Mouse (Mus musculus) limb, embryonic 15.5 days (tissue): ENCODE measurements around the gene Cdiptos. TPM values are rescaled to one million over a fixed set of nuclear protein-coding genes. Genes with fewer than 3 reads are reported as not detected.

Source experiments
- ATAC-seq: fragments of 200-750 bp; cut with Nextera tagmentation; 2 replicates; pipeline ENCODE4 v1.8.0; 2017; ENCODE audit warnings: low read depth, moderate TSS enrichment; ENCODE audit not compliant: insufficient number of reproducible peaks, low FRiP score, low TSS enrichment
- H3K27ac ChIP-seq: fragments of 300-500 bp; sonication (generic); 2 replicates; pipeline ENCODE4 v1.5.1; 2015; ENCODE audit warnings: moderate library complexity, mild to moderate bottlenecking, inconsistent platforms
- H3K27me3 ChIP-seq: fragments of 300-500 bp; sonication (generic); 2 replicates; pipeline ENCODE4 v1.6.1; 2015; ENCODE audit warnings: inconsistent platforms
- H3K36me3 ChIP-seq: fragments of 300-500 bp; sonication (generic); 2 replicates; pipeline ENCODE4 v1.6.1; 2015; ENCODE audit warnings: inconsistent platforms
- H3K4me1 ChIP-seq: fragments of 300-500 bp; sonication (generic); 2 replicates; pipeline ENCODE4 v1.6.1; 2015; ENCODE audit warnings: inconsistent platforms
- H3K4me2 ChIP-seq: fragments of 300-500 bp; sonication (generic); 2 replicates; pipeline ENCODE4 v1.6.1; 2015; ENCODE audit warnings: mild to moderate bottlenecking, inconsistent platforms
- H3K4me3 ChIP-seq: fragments of 300-500 bp; sonication (generic); 2 replicates; pipeline ENCODE4 v1.5.1; 2015; ENCODE audit warnings: mild to moderate bottlenecking, inconsistent platforms
- H3K9ac ChIP-seq: fragments of 300-500 bp; sonication (generic); 2 replicates; pipeline ENCODE4 v1.6.1; 2015; ENCODE audit warnings: inconsistent platforms
- H3K9me3 ChIP-seq: fragments of 300-500 bp; sonication (generic); 2 replicates; pipeline ENCODE4 v1.6.1; 2016; ENCODE audit warnings: inconsistent platforms
- WGBS: fragments of 180-500 bp; shearing (Covaris S2); methylation state at CpG from one replicate; pipeline ENCODE4 v1.1.7; 2015; 5-methylcytosine and 5-hydroxymethylcytosine counted together
- polyA plus RNA-seq: library from polyadenylated mRNA; unstranded; fragments of >200 nt; fragmentation: Nextera tagmentation; extraction: Ambion mirVana; gene quantifications from 2 replicates; pipeline ENCODE4 v1.2.1, GENCODE M21; 2015

Gene Cdiptos
- polyA plus RNA-seq, 1 experiment from 2014 or later = 1.5 TPM

DNA sequence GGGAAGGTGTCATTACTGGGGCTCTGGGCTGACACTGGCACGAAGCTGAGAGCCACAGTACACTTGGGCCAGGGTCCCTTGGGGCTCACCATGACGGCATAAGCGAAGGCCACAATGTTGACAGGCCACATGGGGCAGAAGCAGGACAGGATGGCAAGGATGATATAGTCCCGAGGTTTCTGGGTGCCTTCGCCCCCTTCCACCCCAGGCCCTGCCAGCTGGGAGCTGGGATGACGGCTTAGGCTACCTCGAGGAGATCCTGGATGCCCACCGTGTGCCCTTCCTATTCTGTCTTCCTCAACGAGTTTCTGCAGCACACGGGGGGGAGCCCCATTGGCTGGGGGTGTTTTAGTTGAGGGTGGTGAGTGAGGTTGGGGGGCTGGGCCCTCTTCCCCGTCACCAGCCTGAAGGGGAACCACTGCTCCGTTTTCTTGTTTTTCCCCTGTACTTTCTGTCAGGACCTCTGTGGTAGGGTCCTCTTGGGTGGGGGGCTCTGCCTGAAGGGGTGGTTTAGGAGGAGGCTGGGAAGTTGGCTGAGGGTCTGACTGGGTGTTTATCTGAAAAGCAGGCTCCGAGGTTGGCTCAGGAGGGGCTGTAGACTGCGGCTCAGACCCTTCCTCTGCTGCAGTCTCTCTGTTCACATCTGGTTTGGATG, 43.5 kb upstream of the Cdiptos start:
- Histone ChIP-seq H3K36me3 (peaks cover 36% of the 10 kb centered on the region), H3K27ac (peak overlapping the region; percentile 89), H3K27me3 (no peaks in the 10 kb centered on the region), H3K9ac (peak overlapping the region; percentile 64), H3K9me3 (no peaks in the 10 kb centered on the region), H3K4me3 (peak overlapping the region; percentile 63), H3K4me2 (peak overlapping the region; percentile 85), H3K4me1 (peaks cover 88% of the 10 kb centered on the region)
- ATAC-seq = no peak
- WGBS = 65% methylated on average over 14 of the region's 14 CpGs

- H3K4me2 ChIP-seq = peak overlapping the region; percentile 85
- H3K27ac ChIP-seq = peak overlapping the region; percentile 97; the same call in 1 of the 2 replicates
- peak overlapping the region; percentile 20; the same call in 1 of the 2 replicates for H3K9ac ChIP-seq
- peak overlapping the region; percentile 70 for H3K4me3 ChIP-seq
- ATAC-seq = no peak
- WGBS = 84% methylated on average over 15 of the region's 15 CpGs
- H3K9me3 ChIP-seq = no peaks in the 10 kb centered on the region
- H3K36me3 ChIP-seq = peaks cover 34% of the 10 kb centered on the region
- peaks cover 85% of the 10 kb centered on the region for H3K4me1 ChIP-seq
- H3K27me3 ChIP-seq = no peaks in the 10 kb centered on the region
Observed at GRCm38 (mm10) chr7:127018416-127019305, 42.8 kb upstream of the Cdiptos start.

- Histone ChIP-seq H3K9ac (peak overlapping the region; percentile 20; the same call in 1 of the 2 replicates), H3K4me3 (peak overlapping the region; percentile 70), H3K27me3 (no peaks in the 10 kb centered on the region), H3K4me1 (peaks cover 78% of the 10 kb centered on the region), H3K27ac (peak overlapping the region; percentile 97), H3K36me3 (peaks cover 34% of the 10 kb centered on the region), H3K9me3 (no peaks in the 10 kb centered on the region), H3K4me2 (peak overlapping the region; percentile 85)
- ATAC-seq = no peak
- WGBS = 51% methylated on average over 6 of the region's 6 CpGs
Observed at GRCm38 (mm10) chr7:127017950-127018345, 42.0 kb upstream of the Cdiptos start.

DNA sequence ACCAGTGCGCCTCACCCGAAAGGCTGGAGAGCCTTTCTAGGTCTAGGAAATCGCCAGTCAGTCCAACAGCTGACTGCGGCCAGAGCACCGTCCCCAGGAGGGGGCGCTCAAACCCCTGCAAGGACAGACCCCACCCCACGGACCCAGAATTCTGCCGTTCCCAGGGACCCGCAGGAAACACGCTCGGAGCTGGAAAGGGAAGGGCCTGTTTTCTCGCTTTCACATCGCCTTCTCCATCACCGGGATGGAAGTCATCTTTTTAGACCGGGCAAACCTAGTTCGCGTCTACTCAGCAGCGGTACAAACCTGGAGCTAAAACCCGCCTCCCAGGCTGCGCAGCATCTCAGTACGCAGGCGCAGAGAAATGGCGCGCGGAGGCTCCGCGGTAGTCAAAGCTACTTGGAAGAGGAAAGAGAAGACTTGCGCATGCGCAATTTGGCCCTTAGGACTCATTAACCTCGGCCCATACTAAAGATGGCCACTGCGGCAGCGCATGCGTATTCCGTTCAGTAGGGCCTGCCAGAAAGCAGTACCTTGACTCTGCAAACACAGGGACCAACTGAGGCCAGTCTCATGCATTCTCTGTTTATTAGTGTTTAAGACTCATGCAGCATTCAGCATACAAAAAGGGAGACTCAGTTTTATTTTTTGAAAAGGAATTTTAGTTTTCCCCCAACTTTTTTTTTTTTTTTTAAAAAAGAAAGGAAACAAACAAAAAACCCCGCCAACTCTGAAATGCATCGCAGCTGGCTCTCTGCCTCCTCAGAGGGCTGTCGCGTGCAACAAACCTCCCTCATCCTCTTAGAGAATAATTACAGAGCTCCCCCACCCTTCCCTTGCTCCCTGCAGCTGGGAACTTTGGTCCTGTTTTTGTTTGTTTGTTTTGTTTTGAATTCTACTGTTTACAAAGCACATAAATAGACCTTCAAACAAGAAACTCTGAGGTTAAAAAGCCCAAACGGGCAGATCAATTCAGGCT, 41.4 kb upstream of the Cdiptos start, which contains the start of gene Pagr1a:
Gene Pagr1a (minus strand): TSS at position 382 of the 979 bp plus-strand sequence.
- ATAC-seq = peak; percentile 85
- peak within 1 kb of the TSS; percentile 70 for H3K4me3 ChIP-seq
- H3K9ac ChIP-seq = peak within 1 kb of the TSS; percentile 76
- no peaks in the 10 kb centered on the region for H3K27me3 ChIP-seq
- H3K36me3 ChIP-seq = peaks cover 34% of the 10 kb centered on the region
- H3K4me1 ChIP-seq = peaks cover 71% of the 10 kb centered on the region
- H3K27ac ChIP-seq = peak within 1 kb of the TSS; percentile 97
- peak within 1 kb of the TSS; percentile 86 for H3K4me2 ChIP-seq
- WGBS = 2% methylated on average over 39 of the region's 39 CpGs
- H3K9me3 ChIP-seq = no peaks in the 10 kb centered on the region

GRCm38 (mm10) chr7:127016486-127016938, 40.6 kb upstream of the Cdiptos start:
- Histone ChIP-seq H3K27ac (peak overlapping the region; percentile 97), H3K4me2 (peak overlapping the region; percentile 86), H3K36me3 (peaks cover 34% of the 10 kb centered on the region), H3K4me1 (peaks cover 65% of the 10 kb centered on the region), H3K9me3 (no peaks in the 10 kb centered on the region), H3K9ac (peak overlapping the region; percentile 76), H3K27me3 (no peaks in the 10 kb centered on the region), H3K4me3 (peak overlapping the region; percentile 70)
- peak; percentile 21 for ATAC-seq
- WGBS = 1% methylated on average over 22 of the region's 22 CpGs

DNA sequence TGATC, 40.4 kb upstream of the Cdiptos start, which contains the start of gene Pagr1b:
Gene Pagr1b (minus strand): TSS at position 4 of the 5 bp plus-strand sequence.
- no peak for ATAC-seq

DNA sequence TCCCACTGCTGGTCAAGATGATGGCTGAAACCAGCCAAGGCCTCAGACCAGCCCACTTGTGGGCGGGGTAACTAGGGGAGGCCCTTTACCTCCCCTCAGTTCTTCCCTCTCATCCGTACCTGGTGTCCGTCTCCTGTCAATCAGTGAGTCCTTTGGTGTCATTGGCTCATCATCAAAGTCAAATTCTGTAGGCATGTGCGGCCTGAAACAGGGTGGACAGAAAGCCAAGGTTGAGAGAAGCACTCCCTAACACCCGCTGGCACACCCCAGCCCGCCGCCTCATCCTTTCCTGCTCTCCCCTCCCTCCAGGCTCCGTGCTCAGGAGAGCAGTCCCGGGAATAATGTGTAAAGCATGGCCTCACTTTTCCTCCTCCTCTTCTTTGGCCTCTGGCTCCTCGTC, 40.2 kb upstream of the Cdiptos start:
- H3K4me3 ChIP-seq = peak overlapping the region; percentile 70
- peak overlapping the region; percentile 76 for H3K9ac ChIP-seq
- peaks cover 38% of the 10 kb centered on the region for H3K36me3 ChIP-seq
- no peaks in the 10 kb centered on the region for H3K9me3 ChIP-seq
- peaks cover 61% of the 10 kb centered on the region for H3K4me1 ChIP-seq
- H3K27me3 ChIP-seq = no peaks in the 10 kb centered on the region
- H3K4me2 ChIP-seq = peak overlapping the region; percentile 86
- no peak for ATAC-seq
- H3K27ac ChIP-seq = peak overlapping the region; percentile 97
- under 1% methylated on average over 10 of the region's 10 CpGs for WGBS

More for the DNA sequence above, 40.4 kb upstream of the Cdiptos start, which contains the start of gene Pagr1b:
- peaks cover 63% of the 10 kb centered on the region for H3K4me1 ChIP-seq
- no peaks in the 10 kb centered on the region for H3K9me3 ChIP-seq
- no peaks in the 10 kb centered on the region for H3K27me3 ChIP-seq
- H3K27ac ChIP-seq = peak within 1 kb of the TSS; percentile 97
- H3K4me3 ChIP-seq = peak within 1 kb of the TSS; percentile 70
- H3K4me2 ChIP-seq = peak within 1 kb of the TSS; percentile 86
- peak within 1 kb of the TSS; percentile 76 for H3K9ac ChIP-seq
- peaks cover 36% of the 10 kb centered on the region for H3K36me3 ChIP-seq

GRCm38 (mm10) chr7:127014993-127015392, 39.1 kb upstream of the Cdiptos start:
- H3K4me2 ChIP-seq = no peak overlapping the region

DNA sequence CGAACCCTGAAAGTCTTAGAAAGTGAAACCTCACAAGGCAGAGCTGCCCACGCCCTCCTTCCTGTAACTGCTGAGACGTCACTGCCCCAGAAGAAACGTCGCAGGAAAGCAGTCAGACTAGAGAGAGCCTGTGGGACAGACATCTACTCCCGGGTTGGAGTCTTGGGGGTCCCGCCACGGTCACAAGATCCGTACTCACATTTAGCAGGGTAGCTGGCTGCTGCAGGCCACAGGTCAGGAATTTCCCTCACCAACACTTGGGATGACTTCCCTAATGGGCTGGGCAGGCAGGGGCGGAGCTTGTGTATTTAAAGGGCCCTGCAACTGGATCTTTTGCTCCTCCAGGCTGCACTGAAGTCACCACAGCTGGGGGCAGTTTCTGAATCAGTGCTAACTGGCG, 38.4 kb upstream of the Cdiptos start, which contains the start of gene Mvp:
Gene Mvp (minus strand): TSS at position 302 of the 400 bp plus-strand sequence.
- Histone ChIP-seq H3K9me3 (no peaks in the 10 kb centered on the region), H3K4me1 (peaks cover 44% of the 10 kb centered on the region), H3K27me3 (no peaks in the 10 kb centered on the region), H3K4me3 (peak within 1 kb of the TSS; percentile 70), H3K4me2 (peak within 1 kb of the TSS; percentile 32), H3K36me3 (peaks cover 42% of the 10 kb centered on the region), H3K9ac (0 out of 2 replicates have a peak within 1 kb of the TSS, but pooled peaks have one; percentile 76), H3K27ac (0 out of 2 replicates have a peak within 1 kb of the TSS, but pooled peaks have one; percentile 8)
- WGBS = 39% methylated on average over 11 of the region's 11 CpGs
- no peak for ATAC-seq

More at GRCm38 (mm10) chr7:127014993-127015392, 39.1 kb upstream of the Cdiptos start:
- Histone ChIP-seq H3K4me1 (peaks cover 50% of the 10 kb centered on the region), H3K36me3 (peaks cover 42% of the 10 kb centered on the region), H3K9ac (no peak overlapping the region), H3K27me3 (no peaks in the 10 kb centered on the region), H3K9me3 (no peaks in the 10 kb centered on the region), H3K4me3 (no peak overlapping the region), H3K27ac (no peak overlapping the region)
- ATAC-seq = no peak
- 88% methylated on average over 12 of the region's 12 CpGs for WGBS

GRCm38 (mm10) chr7:127013385-127013784, 37.5 kb upstream of the Cdiptos start:
- Histone ChIP-seq H3K4me1 (peaks cover 42% of the 10 kb centered on the region), H3K27ac (no peak overlapping the region), H3K4me3 (no peak overlapping the region), H3K27me3 (no peaks in the 10 kb centered on the region), H3K9ac (no peak overlapping the region), H3K9me3 (no peaks in the 10 kb centered on the region), H3K36me3 (peaks cover 42% of the 10 kb centered on the region), H3K4me2 (no peak overlapping the region)
- no peak for ATAC-seq
- WGBS = 95% methylated on average over 6 of the region's 6 CpGs

GRCm38 (mm10) chr7:127012845-127013244, 36.9 kb upstream of the Cdiptos start:
- no peak overlapping the region for H3K9ac ChIP-seq
- H3K27me3 ChIP-seq = no peaks in the 10 kb centered on the region
- no peak overlapping the region for H3K4me2 ChIP-seq
- peaks cover 38% of the 10 kb centered on the region for H3K4me1 ChIP-seq
- H3K27ac ChIP-seq = no peak overlapping the region
- WGBS = 93% methylated on average over 10 of the region's 10 CpGs
- no peak overlapping the region for H3K4me3 ChIP-seq
- no peak for ATAC-seq
- no peaks in the 10 kb centered on the region for H3K9me3 ChIP-seq
- H3K36me3 ChIP-seq = peaks cover 42% of the 10 kb centered on the region
